Mouse (Mus musculus) thymus, postnatal 10 days (tissue): ENCODE data around the gene Zg16.
"Not testable (repeated sequence)": the region's sequence is repeated elsewhere in the genome, so short reads cannot be mapped to it uniquely, and the experiment has no call there.

Experiments
- DNase-seq, 2 experiments: peaks; one replicate each; pipeline ENCODE4 v3.0.0; 2021; ENCODE audit warnings: low spot score in 2 of 2

The Zg16 gene

GRCm38 (mm10) chr7:127104560-127105332 lies 17.6 kb upstream of the Zg16 start:
- peak; percentile 78 to 80 for DNase-seq

GRCm38 (mm10) chr7:127103960-127104359 lies 16.8 kb upstream of the Zg16 start:
- DNase-seq: peak; percentile 35 to 40

DNA sequence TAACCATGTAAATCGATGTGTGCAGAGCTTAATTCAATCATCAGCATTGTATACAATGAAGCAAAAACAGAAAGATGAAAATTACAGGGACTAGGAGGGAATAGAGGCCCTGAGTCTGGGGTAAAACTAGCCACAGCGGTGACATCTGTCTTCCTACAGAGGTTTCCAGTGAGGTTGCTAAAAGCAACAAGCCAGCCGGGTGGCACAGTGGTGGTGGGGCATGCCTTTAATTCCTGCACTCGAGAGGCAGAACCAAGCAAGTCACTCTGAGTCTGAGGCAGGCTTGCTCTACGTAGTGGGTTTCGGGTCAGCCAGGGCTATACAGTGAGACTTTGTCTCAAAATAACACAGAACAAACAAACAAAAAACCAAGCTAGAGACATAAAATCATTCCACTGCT lies 15.0 kb upstream of the Zg16 start:
- peak in 1 of 2 experiments; percentile 38 for DNase-seq

DNA sequence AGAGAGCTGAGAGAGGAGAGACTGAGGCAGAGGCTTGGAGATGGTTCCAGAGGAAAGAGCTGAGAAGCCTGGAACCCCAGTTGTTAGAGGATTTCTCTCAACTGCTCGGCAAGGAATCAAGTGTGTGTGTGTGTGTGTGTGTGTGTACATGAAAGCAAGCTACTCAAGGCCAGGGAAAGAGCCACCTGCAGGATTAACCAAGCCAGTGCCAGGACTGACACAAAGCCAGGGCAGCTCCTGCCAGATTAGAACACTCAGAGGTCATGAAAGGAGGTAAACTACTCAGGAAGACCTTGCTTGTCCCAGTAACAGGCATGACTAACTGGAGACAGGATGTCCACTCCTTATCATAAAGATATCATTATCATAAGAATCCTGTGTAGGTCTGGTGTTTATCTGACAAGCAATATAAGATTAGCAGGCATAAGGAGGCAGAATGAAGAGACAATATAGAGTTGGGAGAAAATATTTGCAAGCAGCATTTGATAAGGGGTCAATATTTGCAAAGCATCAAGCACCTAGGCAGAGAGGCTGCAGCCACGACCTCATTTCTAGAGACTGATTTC lies 14.4 kb upstream of the Zg16 start:
- DNase-seq: no peak

- no peak for DNase-seq
Measured at GRCm38 (mm10) chr7:127099528-127099927, 12.4 kb upstream of the Zg16 start.

DNA sequence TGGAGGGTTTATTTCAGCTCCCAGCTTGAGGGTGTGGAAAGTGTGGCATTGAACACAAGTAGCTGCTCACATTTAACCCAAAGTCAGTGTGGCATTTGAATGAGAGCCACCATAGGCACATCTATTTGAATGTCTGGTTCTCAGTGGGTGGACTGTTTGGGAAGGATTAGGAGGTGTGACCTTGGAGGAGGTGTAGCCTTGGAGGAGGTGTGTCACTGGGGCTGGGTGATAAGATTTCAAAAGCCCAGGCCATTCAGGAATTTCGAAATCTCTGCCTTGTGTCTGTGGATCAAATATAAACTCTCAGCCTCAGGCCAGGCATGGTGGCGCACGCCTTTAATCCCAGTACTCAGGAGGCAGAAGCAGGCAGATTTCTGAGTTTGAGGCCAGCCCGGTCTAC lies 11.8 kb upstream of the Zg16 start:
- no peak for DNase-seq

DNA sequence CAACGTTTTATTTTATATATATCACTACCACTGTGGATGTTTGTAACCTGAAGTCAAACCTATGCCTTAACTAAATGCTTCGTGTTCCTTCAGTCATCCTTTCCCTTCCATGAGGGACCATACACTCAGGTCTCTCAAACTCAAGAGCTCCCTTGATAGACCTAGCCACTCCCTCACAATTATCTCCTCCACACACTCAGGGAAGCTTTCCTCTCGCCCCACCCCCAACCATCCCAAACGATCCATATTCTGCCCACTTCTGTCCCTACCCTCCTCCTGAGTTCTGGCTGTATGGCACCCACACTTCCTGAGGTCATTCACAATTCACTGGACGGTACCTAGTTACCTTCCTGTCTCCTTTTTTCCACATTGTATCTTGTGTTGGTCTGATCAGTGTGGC lies 11.4 kb upstream of the Zg16 start:
- no peak for DNase-seq

DNA sequence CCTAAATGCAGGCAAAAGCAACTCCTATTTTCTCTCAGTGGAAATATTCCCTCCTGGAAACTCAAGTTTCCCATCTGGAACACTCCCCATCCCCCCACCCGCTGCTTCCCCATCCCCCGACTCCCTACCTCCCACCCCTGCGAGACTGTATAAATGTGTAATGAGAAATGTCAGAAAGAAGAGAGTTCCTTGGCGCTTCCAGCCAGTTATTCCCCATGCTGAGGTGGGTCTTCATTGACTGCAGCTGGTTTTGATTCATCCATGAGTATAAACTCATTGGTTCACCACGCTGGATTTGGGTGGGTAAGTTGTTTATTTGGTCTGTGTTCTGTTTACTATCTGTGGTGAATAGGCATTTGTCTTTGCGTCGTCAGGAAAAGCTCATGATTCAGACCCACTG lies 9.3 kb upstream of the Zg16 start:
- DNase-seq: no peak

- DNase-seq: no peak
Measured at GRCm38 (mm10) chr7:127093914-127094313, 6.8 kb upstream of the Zg16 start.

DNA sequence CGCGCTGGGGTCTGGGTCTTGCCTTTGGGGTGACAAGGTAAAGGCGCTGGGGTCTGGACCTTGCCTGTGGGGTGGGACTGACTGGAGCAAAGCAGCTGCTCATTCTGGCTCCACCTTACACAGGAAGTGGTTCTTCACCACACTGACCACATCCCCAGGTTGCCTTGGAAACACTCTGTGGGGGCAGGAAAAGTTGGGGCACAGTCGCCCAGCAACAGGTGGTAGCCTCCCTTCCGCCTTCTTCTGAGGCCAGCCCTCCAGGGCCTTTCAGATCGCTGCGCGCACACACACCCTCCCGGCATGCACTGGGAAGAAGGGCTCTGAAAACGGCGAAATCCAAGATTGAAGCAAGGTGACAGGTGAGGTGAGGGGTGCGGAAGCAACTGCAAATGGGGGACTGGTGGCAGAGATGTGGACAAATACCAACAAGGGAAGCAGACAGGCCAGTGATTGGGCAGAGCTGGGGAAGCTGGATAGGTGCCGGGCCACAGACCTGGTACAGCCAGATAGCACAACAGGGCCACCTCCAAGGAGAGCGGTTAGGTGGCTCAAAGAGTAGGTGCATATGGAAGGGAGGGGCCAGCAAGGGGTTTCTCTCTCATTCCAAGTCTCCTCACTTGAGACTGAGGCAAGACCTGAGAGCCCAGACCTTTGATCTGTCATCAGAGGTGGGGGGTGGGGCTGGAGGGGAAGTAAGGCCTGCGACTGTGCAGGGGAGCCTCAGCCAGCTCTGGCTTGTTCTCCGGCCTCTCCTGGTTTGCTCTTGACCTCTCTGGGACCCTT lies 4.2 kb upstream of the Zg16 start, which contains the start of gene AI467606:
TSS of gene AI467606 (plus strand) at position 246 of the 783 bp plus-strand sequence.
- peak; percentile 94 to 97 for DNase-seq

DNA sequence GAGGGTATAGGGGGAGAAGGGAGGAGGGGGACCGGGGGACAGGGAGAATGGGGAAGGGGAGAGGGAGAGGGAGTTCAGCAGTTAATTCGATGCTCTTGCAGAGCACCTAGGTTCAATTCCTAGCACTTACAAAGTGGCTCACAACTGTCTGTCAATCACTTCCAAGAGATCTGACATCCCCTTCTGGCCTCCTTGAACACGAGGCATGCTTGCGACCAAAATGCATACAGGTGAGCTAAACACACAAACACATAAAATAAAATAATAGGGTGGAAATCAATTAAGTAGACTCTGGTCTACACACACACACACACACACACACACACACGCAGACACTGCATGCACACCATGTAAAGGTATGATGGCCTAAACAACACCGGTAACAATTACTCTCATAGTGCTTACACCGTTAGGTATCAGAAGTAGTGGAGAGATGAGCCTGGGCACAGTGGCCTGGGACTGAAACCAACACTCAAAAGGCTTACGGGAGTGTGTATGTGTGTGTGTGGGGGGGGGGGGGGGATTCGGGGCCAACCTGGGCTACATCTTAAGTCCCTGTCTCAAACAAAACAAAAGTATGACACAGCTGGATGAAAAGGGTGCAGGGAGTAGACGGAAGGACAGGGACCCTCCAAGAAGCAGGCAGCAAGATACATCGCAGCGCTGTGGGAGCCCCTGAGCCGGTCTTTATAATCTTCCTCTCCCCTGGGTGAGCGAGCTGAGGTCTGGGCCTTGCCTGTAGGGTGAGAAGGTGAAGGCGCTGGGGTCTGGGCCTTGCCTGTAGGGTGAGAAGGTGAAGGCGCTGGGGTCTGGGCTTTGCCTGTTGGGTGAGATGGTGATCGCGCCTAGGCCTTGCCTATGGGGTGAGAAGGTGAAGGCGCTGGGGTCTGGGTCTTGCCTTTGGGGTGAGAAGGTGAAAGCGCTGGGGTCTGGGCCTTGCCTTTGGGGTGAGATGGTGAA lies 3.3 kb upstream of the Zg16 start:
- DNase-seq: peak in 1 of 2 experiments; percentile 52

DNA sequence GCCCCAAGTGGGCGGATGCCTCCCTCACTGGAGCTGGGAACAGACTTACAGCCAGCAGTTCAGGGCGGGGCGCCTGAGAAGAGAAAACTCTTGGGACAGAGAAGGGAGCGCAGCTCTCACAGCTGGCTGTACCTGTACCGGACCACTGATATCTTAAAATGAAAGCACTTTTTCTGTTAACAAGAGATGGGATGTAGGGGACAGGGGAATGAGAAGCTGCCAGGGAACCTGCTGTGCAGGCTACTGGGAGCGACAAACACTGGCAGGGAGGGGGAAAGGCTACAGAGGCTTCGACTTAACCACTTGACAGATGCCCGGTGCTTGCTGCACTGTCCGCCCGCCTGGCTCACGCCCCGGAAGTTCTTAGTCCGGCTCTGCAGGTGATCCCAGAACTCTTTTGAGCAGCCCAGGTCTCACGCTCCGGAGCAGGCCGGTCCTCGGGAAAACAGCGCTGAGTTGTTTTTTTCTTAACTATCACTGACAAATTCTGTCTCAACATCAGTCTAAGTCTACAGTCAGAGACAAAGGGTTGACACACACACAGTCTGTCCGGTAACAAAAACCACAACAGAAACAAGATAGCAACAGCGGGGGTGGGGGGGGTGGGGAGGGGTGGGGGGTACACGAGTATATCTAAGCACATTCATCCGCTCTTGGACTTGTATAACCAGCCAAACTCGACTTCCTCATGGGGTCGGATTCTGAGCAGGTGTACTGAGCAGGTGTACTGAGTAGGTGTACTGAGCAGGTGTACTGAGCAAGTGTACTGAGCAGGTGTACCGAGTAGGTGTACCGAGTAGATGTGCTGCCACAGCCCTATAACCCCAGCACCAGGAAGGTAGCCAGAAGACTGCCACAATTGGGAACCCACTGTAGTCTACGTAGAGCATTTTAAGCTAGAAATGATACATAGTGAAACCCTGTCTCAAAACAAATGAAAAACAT lies 2.0 kb upstream of the Zg16 start:
- peak; percentile 47 to 49 for DNase-seq

DNA sequence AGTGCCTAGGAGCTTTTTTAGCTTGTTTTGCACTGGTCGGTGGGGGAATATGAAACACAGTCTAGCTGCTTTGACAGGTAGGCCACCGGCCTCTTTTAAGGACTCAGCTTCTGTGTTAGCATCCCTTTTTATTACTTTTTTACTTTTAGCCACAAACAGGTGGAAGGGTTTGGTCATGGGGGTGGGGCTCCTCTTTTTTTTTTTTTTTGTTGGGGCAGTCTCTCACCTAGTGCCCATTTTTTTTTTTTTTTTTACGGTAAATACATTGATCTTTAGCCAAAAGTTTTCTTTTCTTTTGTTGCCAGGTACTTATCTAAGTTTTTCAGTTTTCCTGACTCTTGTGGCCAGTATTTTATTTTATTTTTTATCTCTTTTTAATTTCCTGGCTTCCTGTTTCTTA lies 955 bp upstream of the Zg16 start:
- no peak for DNase-seq

- DNase-seq: not testable (repeated sequence)
Measured at GRCm38 (mm10) chr7:127085751-127086150, 1.4 kb downstream of the Zg16 start.

DNA sequence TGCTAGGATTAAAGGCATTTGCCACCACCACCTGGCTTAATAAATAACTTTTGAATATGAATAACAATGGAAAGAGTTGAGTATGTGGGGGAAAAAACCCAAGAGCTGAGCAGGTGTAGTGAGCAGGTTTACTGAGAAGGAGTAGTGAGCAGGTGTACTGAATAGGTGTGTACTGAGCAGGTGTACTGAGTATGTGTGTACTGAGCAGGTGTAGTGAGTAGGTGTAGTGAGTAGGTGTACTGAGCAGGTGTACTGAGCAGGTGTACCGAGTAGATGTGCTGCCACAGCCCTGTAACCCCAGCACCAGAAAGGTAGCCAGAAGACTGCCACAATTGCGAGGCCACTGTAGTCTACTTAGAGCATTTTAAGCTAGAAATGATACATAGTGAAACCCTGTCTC lies 2.3 kb downstream of the Zg16 start:
- DNase-seq: no peak

DNA sequence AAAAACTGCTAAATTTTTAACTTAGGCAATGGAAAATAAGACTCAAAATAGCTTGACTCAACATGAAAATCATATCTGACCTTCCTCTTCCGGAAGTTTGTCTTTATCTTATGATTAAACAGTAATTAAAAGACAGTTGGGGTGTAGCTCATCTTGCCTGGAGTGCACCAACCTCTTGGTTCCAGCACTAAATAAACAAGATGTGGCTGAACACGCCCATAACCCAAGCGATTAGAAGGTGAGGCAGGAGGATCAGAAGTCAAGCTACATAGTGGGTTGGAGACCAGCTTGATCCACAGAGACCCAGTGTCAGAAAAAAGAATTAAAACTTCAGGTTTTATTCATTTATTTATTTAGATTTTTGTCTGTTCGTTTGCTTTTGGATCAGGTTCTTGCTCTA lies 3.4 kb downstream of the Zg16 start:
- no peak for DNase-seq

- DNase-seq: no peak
Measured at GRCm38 (mm10) chr7:127082995-127083394, 4.1 kb downstream of the Zg16 start.

- DNase-seq: no peak
Measured at GRCm38 (mm10) chr7:127082271-127082670, 4.9 kb downstream of the Zg16 start.

DNA sequence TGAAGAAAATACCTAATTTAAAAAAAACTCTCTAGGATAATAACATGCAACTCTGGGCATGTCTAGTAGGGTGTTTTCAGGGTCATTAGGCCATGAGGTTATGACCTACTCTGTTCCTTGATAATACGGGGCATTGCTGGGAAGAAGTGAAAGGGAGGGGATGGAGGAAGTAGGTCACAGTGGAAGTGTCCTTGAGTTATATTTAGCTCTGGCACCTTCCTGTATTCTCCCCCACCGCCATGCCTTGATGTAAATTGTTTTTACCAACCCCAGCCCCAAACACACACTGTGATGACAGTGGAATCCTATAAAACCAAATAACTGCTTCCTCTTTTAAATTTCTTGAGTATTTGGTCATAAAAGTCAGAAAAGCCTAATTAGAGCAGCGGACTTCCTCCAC lies 7.1 kb downstream of the Zg16 start:
- no peak for DNase-seq

- peak in 1 of 2 experiments; percentile 42 for DNase-seq
Measured at GRCm38 (mm10) chr7:127077692-127078091, 9.4 kb downstream of the Zg16 start.
